Mouse (Mus musculus) brain, embryonic 14.5 days (tissue): Measurements from ENCODE around the gene Grin2a. TPM values are rescaled to one million over a fixed set of nuclear protein-coding genes. Genes with fewer than 3 reads are reported as not detected.
A peak's percentile ranks its signal among the peaks of the same experiment; 100 is the strongest.

ENCODE experiments used
- DNase-seq: peaks from one replicate; pipeline ENCODE4 v3.0.0-alpha.2; 2011; ENCODE audit warnings: low read depth
- CTCF ChIP-seq: fragments of 200-500 bp; IDR thresholded peaks from 2 replicates; pipeline ENCODE4 v1.5.1; 2012; ENCODE audit warnings: inconsistent platforms, mild to moderate bottlenecking, moderate library complexity, borderline replicate concordance; ENCODE audit not compliant: insufficient read depth, insufficient read length; ENCODE audit errors: extremely low read depth
- POLR2A ChIP-seq: fragments of 200-500 bp; IDR thresholded peaks from 2 replicates; pipeline ENCODE4 v1.6.1; 2012; ENCODE audit warnings: mild to moderate bottlenecking, inconsistent platforms, borderline replicate concordance; ENCODE audit not compliant: poor library complexity, insufficient read depth, insufficient read length, severe bottlenecking; ENCODE audit errors: extremely low read depth
- polyA plus RNA-seq: library from polyadenylated mRNA; depleted of rRNA; stranded (reverse); fragments of >200 nt; gene quantifications from 2 replicates; pipeline ENCODE4 v1.2.3, GENCODE M21; 2012; rRNA removed

Grin2a gene
- 0.83 and 2.1 TPM in 2 replicates for polyA plus RNA-seq

DNA sequence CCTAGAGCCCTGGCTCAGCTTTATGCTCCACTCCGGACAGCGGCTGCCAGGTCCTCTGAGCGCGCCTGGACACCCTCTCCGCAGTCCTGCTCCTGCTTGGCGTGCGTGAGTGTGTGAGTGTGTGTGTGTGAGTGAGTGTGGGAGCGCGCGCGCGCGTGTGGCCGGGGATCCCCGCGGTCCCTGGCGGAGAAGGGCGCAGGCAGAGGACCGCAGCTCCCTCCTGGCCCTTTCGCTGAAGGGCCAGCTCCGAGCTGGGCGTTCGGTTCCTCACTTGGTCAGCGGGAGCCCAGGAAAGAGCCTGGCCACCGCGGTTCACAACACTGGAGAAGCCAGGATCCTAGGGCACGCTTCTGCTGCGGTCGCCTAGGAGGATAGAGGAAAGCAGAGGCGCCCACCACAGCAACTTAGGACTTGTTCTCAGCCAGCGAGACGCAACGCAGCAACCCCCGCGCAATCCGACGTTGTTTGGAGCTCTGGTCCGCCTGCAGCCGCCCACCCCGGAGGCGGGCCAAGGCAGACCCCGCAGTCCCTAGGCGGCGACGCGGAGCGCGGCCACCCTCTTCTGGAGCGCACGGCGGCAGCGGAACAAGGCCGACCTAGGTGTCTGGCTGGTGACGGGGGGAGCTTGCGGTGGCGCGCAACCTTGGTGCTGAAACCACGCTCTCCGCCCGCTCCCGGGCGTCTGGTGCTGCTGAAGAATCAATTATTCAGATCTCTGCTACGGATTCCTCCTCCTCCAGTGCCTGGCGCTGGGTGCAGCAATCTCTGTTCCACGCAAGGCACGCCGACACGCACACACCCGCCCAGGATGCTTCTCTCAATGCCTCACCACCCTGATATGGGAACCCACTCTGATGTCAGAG, at the start of gene Grin2a:
Gene Grin2a, minus strand, starts transcription at position 610 of the 863 bp plus-strand sequence.
- no peak for TF ChIP-seq CTCF
- no peak for TF ChIP-seq POLR2A
- DNase-seq: peak; percentile 62

DNA sequence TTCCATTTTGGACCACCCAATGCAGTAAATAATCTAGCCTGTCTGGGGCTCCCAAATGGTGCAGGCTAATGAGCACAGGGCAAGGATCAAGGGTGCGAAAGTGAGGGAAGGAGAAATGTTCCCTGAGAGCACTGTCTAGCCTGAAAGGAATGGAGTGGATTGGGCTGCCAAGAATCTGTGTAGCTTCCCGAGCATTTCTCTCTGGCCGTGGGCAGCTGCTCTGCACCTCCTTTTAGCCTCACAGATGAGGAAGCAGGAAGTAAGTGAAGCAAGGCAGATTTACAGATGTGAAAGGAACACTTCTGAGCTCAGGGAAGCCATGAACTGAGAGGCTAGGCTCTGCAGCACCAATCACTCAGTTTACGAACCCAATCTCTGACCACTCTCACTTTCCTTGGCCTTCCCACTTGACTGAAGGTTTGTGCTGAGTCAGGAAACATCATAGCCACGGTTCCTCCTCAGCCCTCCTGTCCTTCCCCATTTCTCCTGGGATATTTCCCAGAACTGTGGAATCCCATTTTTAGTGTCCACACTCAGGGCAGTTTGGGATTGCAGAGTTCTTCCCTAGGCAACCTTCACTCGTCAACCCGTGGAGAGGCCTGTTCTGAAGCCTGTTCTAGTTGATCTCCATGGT, 40.3 kb upstream of the Grin2a start:
- DNase-seq: no peak
- TF ChIP-seq CTCF: no peak
- TF ChIP-seq POLR2A: no peak

DNA sequence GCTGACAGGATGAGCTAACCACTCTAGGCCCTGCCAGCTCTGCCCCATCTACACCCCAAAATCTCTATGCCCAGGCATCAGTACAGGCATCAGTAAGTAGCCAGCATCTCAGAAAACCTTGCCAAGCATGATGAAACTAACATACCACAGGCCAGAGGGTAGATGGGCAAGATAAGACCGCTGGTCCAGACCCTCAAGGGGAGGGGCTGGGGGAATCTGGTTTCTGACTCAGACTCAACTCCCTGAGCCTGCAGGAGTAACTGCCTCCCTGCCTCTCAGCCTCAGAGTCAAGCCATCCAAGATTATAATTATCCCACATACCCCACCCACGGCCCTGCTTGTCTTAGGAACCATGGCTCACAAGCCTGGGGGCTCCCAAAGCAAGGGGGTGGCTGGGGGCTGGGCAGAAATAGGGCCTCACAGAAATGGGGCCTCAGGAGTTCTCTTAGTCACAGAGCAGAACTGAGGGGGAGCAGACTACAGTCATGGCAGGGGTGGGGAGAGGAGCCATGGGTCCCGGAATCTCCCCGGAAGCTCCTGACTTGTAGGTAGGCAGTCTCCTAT, 38.1 kb upstream of the Grin2a start:
- TF ChIP-seq CTCF (no peak), POLR2A (no peak)
- DNase-seq: no peak

DNA sequence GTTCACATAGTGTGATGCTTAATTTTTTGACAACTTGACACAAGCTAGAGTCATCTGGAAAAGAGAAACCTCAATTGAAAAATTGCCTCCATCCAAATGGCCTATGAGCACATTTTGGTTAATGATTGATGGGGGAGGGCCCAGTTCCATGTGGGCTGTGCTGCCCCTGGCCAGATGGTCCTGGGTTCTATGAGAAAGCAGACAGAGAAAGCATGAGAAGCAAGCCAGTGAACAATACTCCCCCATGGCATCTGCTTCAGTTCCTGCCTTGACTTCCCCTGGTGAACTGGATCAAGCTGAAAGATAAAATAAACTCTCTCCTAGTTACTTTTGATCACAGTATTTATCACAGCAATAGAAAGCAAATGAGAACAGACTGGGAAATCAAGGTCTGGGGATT, 36.5 kb upstream of the Grin2a start:
- no peak for TF ChIP-seq CTCF
- TF ChIP-seq POLR2A: no peak
- DNase-seq: no peak

DNA sequence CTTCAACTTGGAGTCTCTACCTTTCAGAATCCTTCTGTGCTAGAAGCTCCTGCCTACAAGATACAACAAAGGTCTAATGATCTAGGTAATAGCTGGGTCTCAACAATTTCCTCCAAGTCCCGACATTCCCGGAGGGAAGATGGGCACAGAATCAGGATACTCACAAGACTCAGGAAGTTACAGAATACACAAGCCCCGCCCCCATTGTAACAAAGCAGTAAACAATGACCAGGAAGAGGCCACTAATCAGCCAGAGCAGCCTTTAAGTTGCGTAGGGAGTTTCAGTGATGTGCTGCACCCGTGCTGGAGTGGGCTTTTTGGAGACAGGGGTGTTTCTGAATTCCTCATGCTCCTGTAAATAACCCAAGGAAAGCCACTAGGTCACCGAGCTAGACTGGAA, 31.4 kb upstream of the Grin2a start:
- no peak for TF ChIP-seq POLR2A
- no peak for TF ChIP-seq CTCF
- no peak for DNase-seq

DNA sequence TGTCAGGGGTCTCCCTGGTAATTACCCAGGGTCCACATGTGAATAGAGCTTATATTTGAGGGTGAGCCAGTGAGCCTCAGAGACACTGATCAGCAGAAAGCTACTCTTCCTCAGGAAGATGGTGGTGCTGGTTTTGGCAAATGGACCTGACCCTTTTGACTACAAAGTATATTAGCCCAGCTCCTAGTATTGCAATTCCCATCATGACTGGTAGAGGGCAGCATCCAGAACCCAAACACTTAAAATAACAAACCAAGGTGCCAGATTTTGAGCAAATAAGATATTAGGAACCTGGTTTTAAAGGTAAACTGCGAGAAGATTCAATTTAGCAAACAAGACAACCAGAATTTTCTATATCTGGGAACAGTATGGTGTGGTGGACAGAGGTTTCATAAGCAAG, 14.4 kb upstream of the Grin2a start:
- TF ChIP-seq POLR2A (no peak), CTCF (no peak)
- DNase-seq: no peak

DNA sequence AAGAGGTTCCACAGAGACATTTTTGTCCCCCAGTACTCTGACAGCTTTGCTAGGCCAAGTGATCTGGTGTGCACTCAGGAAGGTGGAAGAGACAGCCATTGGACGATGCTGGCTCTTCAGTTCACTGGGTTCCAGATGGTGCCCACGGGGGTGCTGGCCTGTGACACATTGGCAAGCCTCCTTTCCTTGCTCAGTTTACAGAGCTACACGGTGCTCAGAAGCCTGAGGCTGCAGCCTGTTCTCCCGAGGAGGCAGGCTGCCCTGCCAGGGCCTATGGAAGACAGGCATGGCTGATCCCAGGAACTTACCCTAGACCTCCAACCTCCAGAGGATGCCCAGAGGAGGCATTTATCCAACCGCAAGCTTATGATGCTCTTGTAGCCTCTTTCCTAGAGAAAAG, 10.2 kb upstream of the Grin2a start:
- no peak for DNase-seq
- no peak for TF ChIP-seq CTCF
- no peak for TF ChIP-seq POLR2A

DNA sequence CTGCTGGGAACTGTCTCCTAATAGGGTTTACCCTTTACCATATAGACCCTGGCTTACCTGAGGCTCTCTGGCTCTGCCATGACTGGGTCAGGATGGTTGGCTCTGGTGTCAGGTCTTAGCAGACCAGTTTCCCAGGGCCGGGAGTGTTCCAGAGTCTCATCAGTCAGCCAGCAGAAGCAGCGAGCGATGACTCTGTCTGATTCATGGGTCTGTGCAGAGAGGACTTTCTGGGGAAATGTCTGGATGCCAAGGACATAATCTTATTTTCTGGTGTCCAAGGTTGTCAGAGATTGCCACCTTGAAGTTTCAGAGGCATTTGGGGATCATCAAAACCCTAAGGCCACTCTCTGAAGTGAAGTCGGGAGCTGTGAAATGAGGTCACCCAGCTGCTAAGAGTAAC, 8.7 kb upstream of the Grin2a start:
- DNase-seq: no peak
- TF ChIP-seq CTCF (no peak), POLR2A (no peak)

DNA sequence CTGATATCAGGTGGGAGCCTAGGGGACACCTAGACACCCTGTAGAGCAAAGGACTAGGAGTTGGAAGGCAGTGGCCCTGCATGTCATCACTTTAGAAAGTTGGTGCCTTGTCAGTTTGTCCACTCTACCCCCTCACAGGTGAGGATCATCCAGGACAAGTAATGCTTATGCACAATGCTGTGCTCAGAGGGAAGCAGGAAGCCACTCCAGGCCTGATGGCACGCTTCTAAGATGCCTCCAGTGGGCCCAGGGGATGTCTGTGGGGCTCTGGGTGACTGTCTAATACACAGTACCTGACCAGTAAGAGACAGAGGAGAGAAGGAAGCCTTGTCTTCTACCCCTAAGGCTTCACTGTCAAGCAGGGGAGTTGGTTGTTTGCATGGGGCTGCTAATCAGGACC, 7.6 kb upstream of the Grin2a start:
- DNase-seq: no peak
- no peak for TF ChIP-seq POLR2A
- TF ChIP-seq CTCF: no peak

DNA sequence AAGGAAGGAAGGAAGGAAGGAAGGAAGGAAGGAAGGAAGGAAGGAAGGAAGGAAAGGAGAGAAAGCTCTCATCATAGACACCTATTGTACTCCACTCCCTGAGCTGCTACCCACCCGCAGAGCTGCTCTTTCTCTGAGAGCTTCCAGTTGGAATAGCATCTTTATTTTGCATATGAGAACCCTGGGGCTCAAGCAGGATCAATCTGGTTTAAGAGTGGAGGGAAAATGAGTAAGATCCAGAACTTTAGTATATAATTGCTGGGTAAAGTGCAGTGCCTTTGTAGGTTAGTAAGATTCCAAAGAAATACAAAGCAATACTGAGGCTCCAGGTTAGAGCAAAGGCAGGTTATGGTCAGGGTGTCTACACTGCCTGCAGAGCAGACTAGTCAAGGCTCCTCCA, 6.2 kb upstream of the Grin2a start:
- TF ChIP-seq CTCF (no peak), POLR2A (no peak)
- DNase-seq: no peak

DNA sequence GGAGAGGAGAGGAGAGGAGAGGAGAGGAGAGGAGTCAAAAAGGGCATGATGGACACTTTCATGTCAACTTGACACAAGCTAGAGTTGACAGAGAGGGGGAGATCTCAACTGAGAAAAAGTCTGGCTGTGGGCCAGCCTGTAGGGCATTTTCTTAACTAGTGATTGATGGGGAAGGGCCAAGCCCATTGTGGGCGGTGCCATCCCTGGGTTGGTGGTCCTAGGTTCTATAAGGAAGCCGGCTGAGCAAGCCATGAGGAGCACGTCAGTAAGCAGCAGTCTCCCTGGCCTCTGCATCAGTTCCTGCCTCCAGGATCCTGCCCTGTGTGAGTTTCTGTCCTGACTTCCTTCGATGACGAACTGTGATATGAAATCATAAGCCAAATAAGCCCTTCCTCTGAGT, 4.6 kb upstream of the Grin2a start:
- no peak for TF ChIP-seq CTCF
- TF ChIP-seq POLR2A: no peak
- no peak for DNase-seq
